Mouse (Mus musculus) lung, postnatal 25 days (tissue): ENCODE results near the gene Diaph3.
A peak's percentile ranks its signal among the peaks of the same experiment; 100 is the strongest.
"Not testable (repeated sequence)": the region's sequence is repeated elsewhere in the genome, so short reads cannot be mapped to it uniquely, and the experiment has no call there.

ENCODE experiments used
- DNase-seq: peaks from one replicate; pipeline ENCODE4 v3.0.0; 2022; ENCODE audit warnings: low spot score

Diaph3 gene

GRCm38 (mm10) chr14:86738916-86739315 lies 402.1 kb downstream of the Diaph3 start:
- DNase-seq = no peak

GRCm38 (mm10) chr14:86736646-86737045 lies 404.4 kb downstream of the Diaph3 start:
- DNase-seq = no peak

DNA sequence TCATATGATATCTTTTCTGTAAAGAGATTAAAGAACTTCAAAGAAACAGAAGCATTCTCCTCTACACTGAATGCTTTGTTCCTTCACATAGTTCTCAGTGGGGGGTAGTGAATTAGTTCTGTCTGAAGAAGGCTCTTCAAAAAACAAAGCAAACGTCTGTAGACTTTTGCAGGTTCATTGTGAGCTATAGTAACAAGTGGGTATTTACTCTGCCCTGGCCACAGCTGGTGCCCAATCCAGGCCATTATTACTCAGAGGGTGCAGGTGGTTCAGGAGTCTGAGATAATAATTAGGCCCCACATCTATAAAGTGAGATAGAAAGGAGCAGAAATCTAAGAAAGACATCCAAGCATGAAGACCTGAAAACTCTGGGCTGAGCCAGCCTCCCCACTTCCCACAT lies 409.7 kb downstream of the Diaph3 start:
- no peak for DNase-seq

- no peak for DNase-seq
These were observed 411.4 kb downstream of the Diaph3 start for GRCm38 (mm10) chr14:86729617-86730098.

- no peak for DNase-seq
These were observed 413.4 kb downstream of the Diaph3 start for GRCm38 (mm10) chr14:86727538-86728045.

- DNase-seq = no peak
These were observed 419.3 kb downstream of the Diaph3 start for GRCm38 (mm10) chr14:86721768-86722167.

DNA sequence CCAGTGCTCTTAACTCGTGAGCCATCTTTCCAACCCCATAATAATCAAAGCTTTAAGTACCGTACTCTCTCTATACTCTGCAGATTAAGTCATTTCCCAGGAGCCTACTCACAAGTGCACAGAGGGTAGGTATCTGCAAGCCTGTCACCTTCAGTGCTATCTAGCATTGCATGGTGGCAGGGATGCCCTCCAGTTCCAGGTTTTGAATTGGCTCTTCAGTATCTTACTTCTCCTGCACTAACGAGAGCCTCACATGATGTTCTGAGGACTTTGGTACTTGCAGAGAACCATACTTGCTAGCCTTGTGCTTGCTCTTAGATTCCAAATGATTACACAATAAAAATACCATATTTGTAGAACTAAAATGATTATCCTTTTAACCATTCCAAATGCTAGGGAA lies 420.0 kb downstream of the Diaph3 start:
- DNase-seq = no peak

DNA sequence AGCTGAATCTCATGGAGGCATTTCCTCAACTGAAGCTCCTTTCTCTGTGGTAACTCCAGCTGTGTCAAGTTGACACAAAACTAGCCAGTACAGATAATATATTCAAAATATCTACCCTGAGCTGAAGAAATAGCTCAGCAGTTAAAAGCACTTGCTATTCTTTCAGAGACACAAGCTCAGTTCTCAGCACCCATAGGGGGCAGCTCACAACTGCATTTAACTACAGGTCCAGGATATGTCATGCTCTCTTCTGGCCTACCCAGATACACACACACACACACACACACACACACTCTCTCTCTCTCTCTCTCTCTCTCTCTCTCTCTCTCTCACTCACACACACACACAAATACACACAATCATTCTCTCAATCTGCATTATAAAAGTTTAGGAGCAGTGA lies 420.6 kb downstream of the Diaph3 start:
- DNase-seq = not testable (repeated sequence)

DNA sequence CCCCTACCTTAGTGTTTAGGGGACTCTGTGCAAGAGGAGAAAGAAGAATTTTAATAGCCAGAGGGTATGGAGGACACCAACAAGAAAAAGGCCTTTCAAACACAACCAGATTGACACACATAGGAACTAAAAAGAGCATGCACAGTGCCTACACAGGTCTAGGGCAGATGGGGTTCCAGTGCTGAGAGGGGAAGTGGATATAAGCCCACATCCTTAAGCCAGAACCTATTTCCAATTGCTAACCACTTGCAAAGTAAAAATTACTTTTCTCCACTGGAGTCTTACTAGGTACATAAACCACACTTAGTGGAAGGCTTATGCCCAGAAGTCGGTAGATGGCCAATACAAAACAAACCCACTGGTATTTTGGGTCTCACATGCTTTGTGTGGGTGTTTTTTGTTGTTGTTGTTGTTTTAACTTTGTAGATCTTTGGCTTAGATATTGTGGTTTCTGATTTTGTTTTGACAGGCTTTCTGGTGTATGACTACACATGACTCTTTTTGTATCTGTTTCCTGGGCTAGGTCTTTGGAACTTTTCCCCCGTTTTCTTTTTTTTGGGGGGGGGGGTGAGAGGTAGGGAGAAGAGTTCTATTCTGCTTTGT lies 426.8 kb downstream of the Diaph3 start:
- no peak for DNase-seq

GRCm38 (mm10) chr14:86704080-86704479 lies 437.0 kb downstream of the Diaph3 start:
- no peak for DNase-seq

- no peak for DNase-seq
These were observed 439.9 kb downstream of the Diaph3 start for GRCm38 (mm10) chr14:86701145-86701544.

- DNase-seq = no peak
These were observed 443.1 kb downstream of the Diaph3 start for GRCm38 (mm10) chr14:86697887-86698286.

DNA sequence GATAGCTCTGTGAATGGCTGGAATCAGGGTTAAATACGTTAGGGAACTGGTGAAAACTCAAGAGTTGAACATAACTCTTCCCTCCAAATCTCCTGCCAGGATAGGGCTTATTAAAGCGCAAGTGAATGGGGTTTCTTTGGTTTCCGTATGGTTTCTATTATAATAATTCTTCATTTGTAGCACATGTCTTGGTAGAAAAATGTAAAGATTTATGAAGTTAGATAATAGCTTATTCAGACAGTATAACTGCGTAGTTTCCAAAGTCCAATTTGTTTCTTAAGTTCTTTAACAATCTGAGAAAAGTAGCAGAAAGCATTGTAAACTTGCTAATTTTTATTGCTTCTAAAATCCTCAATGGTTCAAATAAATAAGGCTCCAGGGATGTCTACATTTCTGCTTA lies 448.3 kb downstream of the Diaph3 start:
- no peak for DNase-seq

- DNase-seq = no peak
These were observed 449.7 kb downstream of the Diaph3 start for GRCm38 (mm10) chr14:86691298-86691697.

DNA sequence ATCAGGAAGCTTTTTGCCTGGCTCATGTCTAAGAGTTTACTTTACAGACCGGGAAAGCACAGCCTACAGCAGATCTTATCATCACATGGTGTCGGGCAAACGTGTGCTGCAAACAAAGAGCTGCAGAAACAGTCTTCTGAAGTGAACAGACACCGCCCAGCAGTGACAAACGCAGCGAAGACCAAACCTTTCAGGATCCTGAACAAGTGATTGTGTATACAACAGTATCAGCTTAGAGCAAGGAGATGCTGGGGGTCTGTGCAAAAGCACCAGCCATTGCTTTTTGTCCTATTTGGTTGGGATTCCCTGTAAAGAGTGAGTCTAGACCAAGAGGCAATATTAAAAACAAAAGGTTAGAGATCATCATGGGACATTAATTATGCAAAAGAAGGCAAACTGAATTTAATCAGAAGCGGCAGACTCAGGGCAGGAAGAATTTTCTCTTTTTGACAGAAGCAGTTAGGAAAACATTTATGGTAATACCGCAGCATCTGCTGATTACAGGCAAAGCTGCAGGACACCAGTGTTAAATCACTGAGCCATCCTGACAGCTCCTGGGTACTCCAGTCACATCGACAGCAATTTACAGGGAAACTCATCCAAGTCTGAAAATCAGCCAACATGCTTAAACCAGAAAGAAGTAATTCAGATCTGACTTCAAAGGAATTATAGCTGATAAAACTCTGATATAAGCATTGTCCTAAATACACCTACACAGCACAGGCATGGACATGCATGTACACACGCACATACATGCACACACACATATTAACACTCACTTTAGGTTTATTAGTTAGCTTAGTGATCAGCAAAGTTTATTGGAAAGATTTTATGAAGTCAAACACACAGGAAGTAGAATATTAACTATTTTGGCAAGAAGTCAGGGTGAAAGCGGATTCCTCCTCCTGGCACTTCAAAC lies 456.2 kb downstream of the Diaph3 start:
- peak; percentile 44 for DNase-seq

DNA sequence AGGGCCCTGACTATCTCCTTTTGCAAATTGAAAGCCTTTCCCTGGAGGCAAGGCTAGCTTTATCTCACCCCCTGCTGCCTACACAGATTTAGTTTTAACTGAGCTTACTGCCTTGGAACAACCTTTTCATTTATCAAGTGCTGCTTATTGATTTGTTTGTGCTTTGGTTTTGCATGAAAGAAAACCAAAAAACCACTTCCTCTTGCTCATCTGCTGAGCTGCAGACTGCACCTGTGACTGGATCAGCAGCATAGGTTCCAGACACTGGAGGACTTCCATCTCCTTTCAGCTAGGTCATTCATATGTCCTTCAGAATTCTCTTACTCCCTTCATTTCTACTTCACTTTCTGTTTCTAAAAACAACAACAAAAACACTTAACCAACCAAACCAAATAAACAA lies 459.1 kb downstream of the Diaph3 start:
- DNase-seq = peak; percentile 5

- no peak for DNase-seq
These were observed 462.0 kb downstream of the Diaph3 start for GRCm38 (mm10) chr14:86678992-86679391.

DNA sequence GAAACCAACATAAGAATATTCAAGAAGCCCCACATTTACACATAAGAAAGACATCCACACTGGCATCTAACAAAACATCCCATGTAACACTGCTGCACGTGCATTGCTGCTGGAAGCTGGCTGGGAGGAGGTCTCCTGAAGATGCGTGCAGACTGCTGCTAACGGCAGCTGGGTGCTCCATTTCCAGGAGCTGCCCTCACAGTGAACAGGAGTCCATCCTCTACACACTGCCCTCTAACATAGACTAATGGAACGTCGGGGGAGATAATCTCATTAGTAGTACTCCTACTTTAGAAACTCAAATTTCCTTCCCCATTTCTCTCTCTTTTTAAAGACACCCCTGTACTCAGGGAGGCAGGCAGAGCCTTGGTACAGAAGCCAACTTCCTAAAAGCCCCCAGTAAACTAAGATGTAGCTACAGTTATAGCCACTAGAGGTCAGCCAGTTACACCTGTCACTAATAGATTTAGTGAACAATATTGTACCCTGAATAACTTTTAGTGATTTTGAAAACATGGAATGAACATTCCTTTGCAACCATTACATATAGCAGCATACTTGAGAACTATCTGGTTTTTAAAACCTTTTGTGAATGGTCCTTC lies 462.8 kb downstream of the Diaph3 start:
- DNase-seq = no peak

- DNase-seq = no peak
These were observed 464.0 kb downstream of the Diaph3 start for GRCm38 (mm10) chr14:86677015-86677414.

DNA sequence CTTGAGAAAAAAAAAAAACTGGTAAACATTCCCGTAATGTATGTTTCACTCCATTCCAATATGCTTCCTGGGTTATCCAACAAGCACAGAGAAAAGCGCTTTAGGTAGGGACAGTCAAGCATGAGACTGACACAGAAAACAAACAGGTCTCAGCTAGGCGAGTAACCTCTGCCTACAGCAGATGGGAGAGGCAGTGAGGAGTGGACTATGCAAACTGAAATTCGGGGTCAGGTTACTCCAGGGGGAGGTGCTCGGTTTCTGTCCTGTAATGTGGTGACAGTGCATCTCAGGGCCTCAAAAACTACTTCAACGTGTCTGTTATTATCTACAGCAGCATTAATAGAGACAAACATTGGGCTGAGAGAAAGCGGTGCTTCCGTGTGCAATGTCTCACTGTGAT lies 465.7 kb downstream of the Diaph3 start:
- no peak for DNase-seq

GRCm38 (mm10) chr14:86662846-86663245 lies 478.2 kb downstream of the Diaph3 start:
- no peak for DNase-seq

- DNase-seq = no peak
These were observed 480.5 kb downstream of the Diaph3 start for GRCm38 (mm10) chr14:86660556-86660955.

GRCm38 (mm10) chr14:86656262-86656661 lies 484.8 kb downstream of the Diaph3 start:
- no peak for DNase-seq
